Mouse (Mus musculus) testis, adult 2 months (tissue): Measurements from ENCODE around the gene Hlx.

ENCODE experiments used
- CTCF ChIP-seq: fragments of 200-500 bp; IDR thresholded peaks from 2 replicates; pipeline ENCODE4 v1.5.1; 2012; ENCODE audit warnings: low read depth, mild to moderate bottlenecking, inconsistent platforms, low read length, moderate library complexity; ENCODE audit not compliant: control insufficient read depth, insufficient read depth, insufficient replicate concordance
- POLR2A ChIP-seq: fragments of 200-500 bp; IDR thresholded peaks from 2 replicates; pipeline ENCODE4 v1.6.1; 2012; ENCODE audit warnings: low read depth, mild to moderate bottlenecking, inconsistent platforms, low read length, moderate library complexity; ENCODE audit not compliant: control insufficient read depth

DNA sequence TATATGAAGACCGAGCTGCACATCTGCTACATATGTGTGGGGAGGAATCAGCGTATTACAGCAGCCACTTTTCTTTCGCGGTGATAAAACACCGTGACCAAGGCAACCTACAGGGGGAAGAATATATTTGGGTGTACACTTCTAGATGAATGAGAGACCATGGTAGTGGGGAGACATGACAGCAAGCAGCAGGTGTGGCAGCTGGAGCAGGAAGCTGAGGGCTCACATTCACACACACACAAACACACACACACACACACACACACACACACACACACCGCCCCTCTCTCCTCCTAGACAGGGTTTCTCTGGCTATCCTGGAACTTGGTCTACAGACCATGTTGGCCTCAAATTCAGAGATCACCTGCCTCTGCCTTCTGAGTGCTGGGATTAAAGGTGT is 45.7 kb upstream of the Hlx start:
- TF ChIP-seq CTCF, result no peak
- no peak for TF ChIP-seq POLR2A
